Mouse (Mus musculus): ENCODE results near the gene Opalin. TPM values are rescaled to one million over a fixed set of nuclear protein-coding genes. Genes with fewer than 3 reads are reported as not detected.

Opalin gene
- polyA plus RNA-seq, 1 experiment from 2014 or later, result not detected

- ATAC-seq (replicated peaks; ENCODE audit: insufficient number of reproducible peaks, low FRiP score, low TSS enrichment, low read depth), result no peak
- Histone ChIP-seq H3K4me1 (ENCODE audit: control insufficient read depth, insufficient read depth, low read length) (no peaks in the 10 kb centered on the region), H3K9me3 (replicated peaks; ENCODE audit: control insufficient read depth, low read length) (no peaks in the 10 kb centered on the region), H3K36me3 (replicated peaks; ENCODE audit: control insufficient read depth, insufficient read depth, low read depth, low read length) (no peaks in the 10 kb centered on the region), H3K4me3 (ENCODE audit: low read depth, low read length) (no peak overlapping the region), H3K27me3 (ENCODE audit: control insufficient read depth, insufficient read depth, low read length) (no peaks in the 10 kb centered on the region), H3K27ac (replicated peaks; ENCODE audit: low read depth, low read length) (no peak overlapping the region), H3K4me2 (ENCODE audit: low read depth, low read length) (no peak overlapping the region), H3K9ac (replicated peaks; ENCODE audit: low read length) (no peak overlapping the region)
- DNase-seq (ENCODE audit: low spot score), result no peak
- 87% methylated on average over 5 of the region's 5 CpGs for WGBS
Measured at GRCm38 (mm10) chr19:41027024-41027423, 49.9 kb downstream of the Opalin start.

- no peak for ATAC-seq (replicated peaks; ENCODE audit: insufficient number of reproducible peaks, low FRiP score, low TSS enrichment, low read depth)
- Histone ChIP-seq H3K9me3 (replicated peaks; ENCODE audit: control insufficient read depth, low read length) (no peaks in the 10 kb centered on the region), H3K4me3 (ENCODE audit: low read depth, low read length) (no peak overlapping the region), H3K4me1 (ENCODE audit: control insufficient read depth, insufficient read depth, low read length) (no peaks in the 10 kb centered on the region), H3K36me3 (replicated peaks; ENCODE audit: control insufficient read depth, insufficient read depth, low read depth, low read length) (no peaks in the 10 kb centered on the region), H3K9ac (replicated peaks; ENCODE audit: low read length) (no peak overlapping the region), H3K4me2 (ENCODE audit: low read depth, low read length) (no peak overlapping the region), H3K27ac (replicated peaks; ENCODE audit: low read depth, low read length) (no peak overlapping the region), H3K27me3 (ENCODE audit: control insufficient read depth, insufficient read depth, low read length) (no peaks in the 10 kb centered on the region)
- no peak for DNase-seq (ENCODE audit: low spot score)
- WGBS, result 88% methylated on average over 8 of the region's 8 CpGs
Measured at GRCm38 (mm10) chr19:41026551-41026950, 50.4 kb downstream of the Opalin start.

- Histone ChIP-seq H3K27me3 (ENCODE audit: control insufficient read depth, insufficient read depth, low read length) (no peaks in the 10 kb centered on the region), H3K4me2 (ENCODE audit: low read depth, low read length) (no peak overlapping the region), H3K9me3 (replicated peaks; ENCODE audit: control insufficient read depth, low read length) (no peaks in the 10 kb centered on the region), H3K4me1 (ENCODE audit: control insufficient read depth, insufficient read depth, low read length) (no peaks in the 10 kb centered on the region), H3K27ac (replicated peaks; ENCODE audit: low read depth, low read length) (no peak overlapping the region), H3K4me3 (ENCODE audit: low read depth, low read length) (no peak overlapping the region), H3K36me3 (replicated peaks; ENCODE audit: control insufficient read depth, insufficient read depth, low read depth, low read length) (no peaks in the 10 kb centered on the region), H3K9ac (replicated peaks; ENCODE audit: low read length) (no peak overlapping the region)
- DNase-seq (ENCODE audit: low spot score) (no peak), ATAC-seq (replicated peaks; ENCODE audit: insufficient number of reproducible peaks, low FRiP score, low TSS enrichment, low read depth) (no peak)
- WGBS, result 90% methylated on average over 4 of the region's 4 CpGs
Measured at GRCm38 (mm10) chr19:41022244-41022643, 54.7 kb downstream of the Opalin start.

GRCm38 (mm10) chr19:41020537-41020936 is 56.4 kb downstream of the Opalin start:
- DNase-seq (ENCODE audit: low spot score) (no peak), ATAC-seq (replicated peaks; ENCODE audit: insufficient number of reproducible peaks, low FRiP score, low TSS enrichment, low read depth) (no peak)
- no peak overlapping the region for H3K27ac ChIP-seq (replicated peaks; ENCODE audit: low read depth, low read length)
- H3K9me3 ChIP-seq (replicated peaks; ENCODE audit: control insufficient read depth, low read length), result no peaks in the 10 kb centered on the region
- H3K36me3 ChIP-seq (replicated peaks; ENCODE audit: control insufficient read depth, insufficient read depth, low read depth, low read length), result no peaks in the 10 kb centered on the region
- H3K9ac ChIP-seq (replicated peaks; ENCODE audit: low read length), result no peak overlapping the region
- WGBS, result 70% methylated on average over 3 of the region's 3 CpGs
- no peaks in the 10 kb centered on the region for H3K27me3 ChIP-seq (ENCODE audit: control insufficient read depth, insufficient read depth, low read length)
- no peak overlapping the region for H3K4me3 ChIP-seq (ENCODE audit: low read depth, low read length)
- H3K4me1 ChIP-seq (ENCODE audit: control insufficient read depth, insufficient read depth, low read length), result no peaks in the 10 kb centered on the region
- H3K4me2 ChIP-seq (ENCODE audit: low read depth, low read length), result no peak overlapping the region

GRCm38 (mm10) chr19:41019164-41019675 is 57.7 kb downstream of the Opalin start:
- no peak overlapping the region for H3K4me3 ChIP-seq (ENCODE audit: low read depth, low read length)
- DNase-seq (ENCODE audit: low spot score) (no peak), ATAC-seq (replicated peaks; ENCODE audit: insufficient number of reproducible peaks, low FRiP score, low TSS enrichment, low read depth) (no peak)
- H3K27ac ChIP-seq (replicated peaks; ENCODE audit: low read depth, low read length), result no peak overlapping the region
- WGBS, result 88% methylated on average over 5 of the region's 5 CpGs
- no peaks in the 10 kb centered on the region for H3K36me3 ChIP-seq (replicated peaks; ENCODE audit: control insufficient read depth, insufficient read depth, low read depth, low read length)
- no peak overlapping the region for H3K4me2 ChIP-seq (ENCODE audit: low read depth, low read length)
- H3K9me3 ChIP-seq (replicated peaks; ENCODE audit: control insufficient read depth, low read length), result no peaks in the 10 kb centered on the region
- H3K4me1 ChIP-seq (ENCODE audit: control insufficient read depth, insufficient read depth, low read length), result no peaks in the 10 kb centered on the region
- no peaks in the 10 kb centered on the region for H3K27me3 ChIP-seq (ENCODE audit: control insufficient read depth, insufficient read depth, low read length)
- no peak overlapping the region for H3K9ac ChIP-seq (replicated peaks; ENCODE audit: low read length)

- Histone ChIP-seq H3K4me1 (ENCODE audit: control insufficient read depth, insufficient read depth, low read length) (no peaks in the 10 kb centered on the region), H3K36me3 (replicated peaks; ENCODE audit: control insufficient read depth, insufficient read depth, low read depth, low read length) (no peaks in the 10 kb centered on the region), H3K27ac (replicated peaks; ENCODE audit: low read depth, low read length) (no peak overlapping the region), H3K9ac (replicated peaks; ENCODE audit: low read length) (no peak overlapping the region), H3K9me3 (replicated peaks; ENCODE audit: control insufficient read depth, low read length) (no peaks in the 10 kb centered on the region), H3K4me3 (ENCODE audit: low read depth, low read length) (no peak overlapping the region), H3K4me2 (ENCODE audit: low read depth, low read length) (no peak overlapping the region), H3K27me3 (ENCODE audit: control insufficient read depth, insufficient read depth, low read length) (no peaks in the 10 kb centered on the region)
- ATAC-seq (replicated peaks; ENCODE audit: insufficient number of reproducible peaks, low FRiP score, low TSS enrichment, low read depth) (peak; percentile 31; the same call in 1 of the 2 replicates), DNase-seq (ENCODE audit: low spot score) (peak; percentile 81)
- 17% methylated on average over 14 of the region's 14 CpGs for WGBS
Measured at GRCm38 (mm10) chr19:41015951-41016716, 60.8 kb downstream of the Opalin start.

- Histone ChIP-seq H3K27me3 (ENCODE audit: control insufficient read depth, insufficient read depth, low read length) (no peaks in the 10 kb centered on the region), H3K4me2 (ENCODE audit: low read depth, low read length) (no peak overlapping the region), H3K9ac (replicated peaks; ENCODE audit: low read length) (no peak overlapping the region), H3K4me3 (ENCODE audit: low read depth, low read length) (no peak overlapping the region), H3K9me3 (replicated peaks; ENCODE audit: control insufficient read depth, low read length) (no peaks in the 10 kb centered on the region), H3K4me1 (ENCODE audit: control insufficient read depth, insufficient read depth, low read length) (no peaks in the 10 kb centered on the region), H3K36me3 (replicated peaks; ENCODE audit: control insufficient read depth, insufficient read depth, low read depth, low read length) (no peaks in the 10 kb centered on the region), H3K27ac (replicated peaks; ENCODE audit: low read depth, low read length) (no peak overlapping the region)
- WGBS, result 31% methylated on average over 9 of the region's 9 CpGs
- no peak for ATAC-seq (replicated peaks; ENCODE audit: insufficient number of reproducible peaks, low FRiP score, low TSS enrichment, low read depth)
- DNase-seq (ENCODE audit: low spot score), result no peak
Measured at GRCm38 (mm10) chr19:41014003-41014402, 62.9 kb downstream of the Opalin start.

- Histone ChIP-seq H3K9ac (replicated peaks; ENCODE audit: low read length) (no peak overlapping the region), H3K36me3 (replicated peaks; ENCODE audit: control insufficient read depth, insufficient read depth, low read depth, low read length) (no peaks in the 10 kb centered on the region), H3K4me3 (ENCODE audit: low read depth, low read length) (no peak overlapping the region), H3K9me3 (replicated peaks; ENCODE audit: control insufficient read depth, low read length) (no peaks in the 10 kb centered on the region), H3K27me3 (ENCODE audit: control insufficient read depth, insufficient read depth, low read length) (no peaks in the 10 kb centered on the region), H3K4me2 (ENCODE audit: low read depth, low read length) (no peak overlapping the region), H3K4me1 (ENCODE audit: control insufficient read depth, insufficient read depth, low read length) (no peaks in the 10 kb centered on the region), H3K27ac (replicated peaks; ENCODE audit: low read depth, low read length) (no peak overlapping the region)
- DNase-seq (ENCODE audit: low spot score) (no peak), ATAC-seq (replicated peaks; ENCODE audit: insufficient number of reproducible peaks, low FRiP score, low TSS enrichment, low read depth) (peak; percentile 53; the same call in 1 of the 2 replicates)
- WGBS, result 2% methylated on average over 5 of the region's 5 CpGs
Measured at GRCm38 (mm10) chr19:41013591-41013990, 63.3 kb downstream of the Opalin start.
